Mouse (Mus musculus) Muller cell, postnatal 12 days (primary cell): ENCODE results near the gene Fto.

Experiments
- DNase-seq: peaks from one replicate; pipeline ENCODE4 v3.0.0-alpha.2; 2015; ENCODE audit errors: inconsistent ontology term

The Fto gene

GRCm38 (mm10) chr8:91324271-91324670 lies 10.9 kb downstream of the Fto start:
- no peak for DNase-seq

GRCm38 (mm10) chr8:91324916-91325315 lies 11.6 kb downstream of the Fto start:
- DNase-seq: no peak

- no peak for DNase-seq
Measured at GRCm38 (mm10) chr8:91326018-91326417, 12.7 kb downstream of the Fto start.

- no peak for DNase-seq
Measured at GRCm38 (mm10) chr8:91326946-91327345, 13.6 kb downstream of the Fto start.

GRCm38 (mm10) chr8:91327471-91328205 lies 14.3 kb downstream of the Fto start:
- DNase-seq: no peak

GRCm38 (mm10) chr8:91329056-91329455 lies 15.7 kb downstream of the Fto start:
- no peak for DNase-seq

- no peak for DNase-seq
Measured at GRCm38 (mm10) chr8:91329461-91329850, 16.1 kb downstream of the Fto start.

- no peak for DNase-seq
Measured at GRCm38 (mm10) chr8:91338389-91339154, 25.2 kb downstream of the Fto start.

GRCm38 (mm10) chr8:91339651-91340050 lies 26.3 kb downstream of the Fto start:
- no peak for DNase-seq

- no peak for DNase-seq
Measured at GRCm38 (mm10) chr8:91340746-91341145, 27.4 kb downstream of the Fto start.

GRCm38 (mm10) chr8:91342196-91342595 lies 28.9 kb downstream of the Fto start:
- DNase-seq: no peak

- no peak for DNase-seq
Measured at GRCm38 (mm10) chr8:91342798-91343197, 29.5 kb downstream of the Fto start.

- no peak for DNase-seq
Measured at GRCm38 (mm10) chr8:91344659-91345058, 31.3 kb downstream of the Fto start.

- no peak for DNase-seq
Measured at GRCm38 (mm10) chr8:91347146-91347545, 33.8 kb downstream of the Fto start.

- DNase-seq: no peak
Measured at GRCm38 (mm10) chr8:91347595-91347994, 34.3 kb downstream of the Fto start.

- no peak for DNase-seq
Measured at GRCm38 (mm10) chr8:91349816-91350215, 36.5 kb downstream of the Fto start.

- no peak for DNase-seq
Measured at GRCm38 (mm10) chr8:91350628-91351027, 37.3 kb downstream of the Fto start.

GRCm38 (mm10) chr8:91352598-91352997 lies 39.3 kb downstream of the Fto start:
- DNase-seq: no peak

- no peak for DNase-seq
Measured at GRCm38 (mm10) chr8:91353062-91353461, 39.7 kb downstream of the Fto start.

GRCm38 (mm10) chr8:91353907-91354306 lies 40.6 kb downstream of the Fto start:
- no peak for DNase-seq

GRCm38 (mm10) chr8:91355301-91355905 lies 42.1 kb downstream of the Fto start:
- DNase-seq: no peak

- no peak for DNase-seq
Measured at GRCm38 (mm10) chr8:91355956-91356699, 42.8 kb downstream of the Fto start.
